8 mouse cellular contexts compared by ENCODE assay signal in genomic region chr6:137796596-137797567, GRCm38 (mm10). TPM values are rescaled to one million over a fixed set of nuclear protein-coding genes. Genes with fewer than 3 reads are reported as not detected.
DNase-seq lines count a peak whose midpoint lies in the region; ATAC-seq lines count a peak whose summit lies in the region.

No protein-coding gene starts in this region.

- ATAC-seq in midbrain, embryonic 11.5 days (ENCODE audit: low FRiP score), result peak; percentile 70
- 0 out of 2 replicates have a peak, but pooled peaks have one; percentile 53 for ATAC-seq in megakaryocyte-erythroid progenitor cell, adult 5-6 weeks (replicated peaks; ENCODE audit: low FRiP score, low TSS enrichment, poor library complexity, severe bottlenecking)

- no peak overlapping the region for H3K27ac ChIP-seq in midbrain, embryonic 11.5 days (ENCODE audit: low read depth, low read length)
- H3K27ac ChIP-seq in midbrain, embryonic 10.5 days (replicated peaks), result no peak overlapping the region

- no peak overlapping the region for H3K4me3 ChIP-seq in midbrain, embryonic 11.5 days (ENCODE audit: low read depth, low read length)
- H3K4me3 ChIP-seq in midbrain, embryonic 10.5 days, result no peak overlapping the region

- no peaks in the 10 kb centered on the region for H3K4me1 ChIP-seq in midbrain, embryonic 11.5 days (ENCODE audit: control insufficient read depth, insufficient read depth, low read length)
- no peaks in the 10 kb centered on the region for H3K4me1 ChIP-seq in midbrain, embryonic 10.5 days

- peak; percentile 24 to 75 for DNase-seq in adrenal gland, adult (ENCODE audit: inconsistent age in 2 of 2, low spot score in 1 of 2)
- DNase-seq in adrenal gland, adult 8-10 months, result no peak
- peak; percentile 91 for DNase-seq in midbrain, embryonic 11.5 days (ENCODE audit: low spot score, missing footprints)
- no peak for DNase-seq in midbrain, embryonic 10.5 days (ENCODE audit: low spot score)
- peak; percentile 14 for DNase-seq in induced T-regulatory cell, adult 2 months (ENCODE audit: low read depth)
- no peak for DNase-seq in yolk sac, embryonic 10.5 days (ENCODE audit: low spot score)
- no peak for DNase-seq in thymus, postnatal 14 days

- peaks cover 9% of the 10 kb centered on the region; the same call in 1 of the 2 replicates for H3K9me3 ChIP-seq in midbrain, embryonic 11.5 days (ENCODE audit: control insufficient read depth, low read length)
- H3K9me3 ChIP-seq in midbrain, embryonic 10.5 days (replicated peaks), result peaks cover 20% of the 10 kb centered on the region

- no peak overlapping the region for H3K4me2 ChIP-seq in midbrain, embryonic 11.5 days

- 73% methylated on average over 28 of the region's 29 CpGs for WGBS in midbrain, embryonic 11.5 days
- 74% methylated on average over 29 of the region's 29 CpGs for WGBS in midbrain, embryonic 10.5 days

- no peaks in the 10 kb centered on the region for H3K27me3 ChIP-seq in midbrain, embryonic 11.5 days (ENCODE audit: control insufficient read depth, insufficient read depth, low read length)
- no peaks in the 10 kb centered on the region for H3K27me3 ChIP-seq in midbrain, embryonic 10.5 days (ENCODE audit: low read depth, poor library complexity, severe bottlenecking)

- H3K9ac ChIP-seq in midbrain, embryonic 11.5 days (ENCODE audit: low read length), result no peak overlapping the region

- peaks cover 5% of the 10 kb centered on the region; the same call in 1 of the 2 replicates for H3K36me3 ChIP-seq in midbrain, embryonic 11.5 days (ENCODE audit: control insufficient read depth, insufficient read depth, low read length)
- H3K36me3 ChIP-seq in midbrain, embryonic 10.5 days, result peaks cover 37% of the 10 kb centered on the region

RNA-seq across cellular contexts. Expression of gene Dera, which starts 42.5 kb away (rescaled TPM):
- 10 to 100 TPM; 14.2 to 21.2 (median 15.4) TPM for total RNA-seq in adrenal gland, adult 8-10 months (2022)
- polyA plus RNA-seq in midbrain, embryonic 11.5 days (2014; fragmentation: Nextera tagmentation; extraction: Ambion mirVana), result 59.9 and 64.0 TPM in 2 replicates
- 59.6 and 68.0 TPM in 2 replicates for polyA plus RNA-seq in midbrain, embryonic 10.5 days (2016; fragmentation: Nextera tagmentation; extraction: Ambion mirVana)
- 54.3 and 55.8 TPM in 2 replicates for total RNA-seq in megakaryocyte-erythroid progenitor cell, adult 5-6 weeks (2014; fragmentation: Nextera tagmentation)
- total RNA-seq in megakaryocyte-erythroid progenitor cell, adult 5-6 weeks (2017), result 43.0 and 76.5 TPM in 2 replicates

Comparison
In these comparisons a context has a peak if more than half of its experiments do, and no peak if none do; other contexts are left out.
1. DNase-seq: peak in adrenal gland, adult (2 of 2), midbrain, embryonic 11.5 days (single experiment) and induced T-regulatory cell, adult 2 months (single experiment); none in adrenal gland, adult 8-10 months (single experiment), midbrain, embryonic 10.5 days (single experiment), yolk sac, embryonic 10.5 days (single experiment) and thymus, postnatal 14 days (single experiment).